Mouse (Mus musculus) cortical plate, adult 2 months (tissue): ENCODE data around the gene Olfr1204. TPM values are rescaled to one million over a fixed set of nuclear protein-coding genes. Genes with fewer than 3 reads are reported as not detected.

Source experiments
- H3K27ac ChIP-seq: fragments of 200-500 bp; 2 replicates; pipeline ENCODE4 v1.5.1; 2012; ENCODE audit warnings: low read length, control low read depth, inconsistent platforms; ENCODE audit not compliant: insufficient read depth
- H3K4me1 ChIP-seq: fragments of 200-500 bp; 2 replicates; pipeline ENCODE4 v1.6.1; 2011; ENCODE audit warnings: low read length; ENCODE audit not compliant: control insufficient read depth, insufficient read depth
- H3K4me3 ChIP-seq: fragments of 200-500 bp; 2 replicates; pipeline ENCODE4 v1.5.1; 2011; ENCODE audit warnings: mild to moderate bottlenecking, low read length, control low read depth; ENCODE audit not compliant: insufficient read depth
- CTCF ChIP-seq: fragments of 200-500 bp; IDR thresholded peaks from 2 replicates; pipeline ENCODE4 v1.5.1; 2011; ENCODE audit warnings: mild to moderate bottlenecking, control low read depth, low read length; ENCODE audit not compliant: insufficient read depth; ENCODE audit errors: extremely low read depth
- POLR2A ChIP-seq: fragments of 200-500 bp; IDR thresholded peaks from 2 replicates; pipeline ENCODE4 v1.6.1; 2011; ENCODE audit warnings: mild to moderate bottlenecking, low read length, control low read depth; ENCODE audit not compliant: insufficient read depth; ENCODE audit errors: extremely low read depth
- polyA plus RNA-seq: library from polyadenylated mRNA; depleted of rRNA; stranded (reverse); fragments of >200 nt; gene quantifications from 2 replicates; pipeline ENCODE4 v1.2.3, GENCODE M21; 2012; rRNA removed

The Olfr1204 gene
- polyA plus RNA-seq = not detected in 2 replicates

DNA sequence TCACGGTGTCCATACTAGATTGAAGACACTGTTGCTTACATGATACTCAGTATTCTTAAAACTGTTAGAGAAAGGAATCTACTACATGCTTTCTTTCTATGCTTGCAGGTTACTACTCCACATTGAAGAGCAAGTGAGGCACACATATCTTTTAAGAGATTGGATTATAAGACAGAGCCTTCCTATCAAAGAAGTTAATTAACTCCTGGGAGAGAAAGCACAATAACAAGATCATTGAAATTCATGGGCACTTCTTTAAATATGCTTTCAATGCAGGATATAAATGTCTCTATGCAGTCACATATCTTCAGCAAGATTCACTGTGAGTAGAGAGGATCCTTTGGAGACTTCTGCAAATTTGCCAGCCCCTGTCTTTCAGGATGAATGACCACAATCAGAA, at the start of gene Olfr1204:
Gene Olfr1204 (plus strand): TSS at position 301 of the 400 bp plus-strand sequence.
- Histone ChIP-seq H3K4me1 (no peaks in the 10 kb centered on the region), H3K27ac (no peak within 1 kb of the TSS), H3K4me3 (no peak within 1 kb of the TSS)
- no peak for TF ChIP-seq CTCF
- no peak for TF ChIP-seq POLR2A

DNA sequence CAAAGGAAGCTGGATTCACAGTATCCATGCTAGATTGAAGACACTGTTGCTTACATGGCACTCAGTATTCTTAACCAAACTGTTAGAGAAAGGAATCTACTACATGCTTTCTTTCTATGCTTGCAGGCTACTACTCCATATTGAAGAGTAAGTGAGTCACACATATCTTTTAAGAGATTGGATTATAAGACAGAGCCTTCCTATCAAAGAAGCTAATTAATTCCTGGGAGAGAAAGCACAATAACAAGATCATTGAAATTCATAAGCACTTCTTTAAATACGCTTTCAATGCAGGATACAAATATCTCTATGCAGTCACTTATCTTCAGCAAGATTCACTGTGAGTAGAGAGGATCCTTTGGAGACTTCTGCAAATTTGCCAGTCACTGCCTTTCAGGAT, 34.9 kb upstream of the Olfr1204 start, which contains the start of gene Olfr1202:
Gene Olfr1202 (plus strand): TSS at position 301 of the 400 bp plus-strand sequence.
- no peak within 1 kb of the TSS for H3K4me3 ChIP-seq
- no peak for TF ChIP-seq POLR2A
- TF ChIP-seq CTCF = no peak
- no peak within 1 kb of the TSS for H3K27ac ChIP-seq
- no peaks in the 10 kb centered on the region for H3K4me1 ChIP-seq

DNA sequence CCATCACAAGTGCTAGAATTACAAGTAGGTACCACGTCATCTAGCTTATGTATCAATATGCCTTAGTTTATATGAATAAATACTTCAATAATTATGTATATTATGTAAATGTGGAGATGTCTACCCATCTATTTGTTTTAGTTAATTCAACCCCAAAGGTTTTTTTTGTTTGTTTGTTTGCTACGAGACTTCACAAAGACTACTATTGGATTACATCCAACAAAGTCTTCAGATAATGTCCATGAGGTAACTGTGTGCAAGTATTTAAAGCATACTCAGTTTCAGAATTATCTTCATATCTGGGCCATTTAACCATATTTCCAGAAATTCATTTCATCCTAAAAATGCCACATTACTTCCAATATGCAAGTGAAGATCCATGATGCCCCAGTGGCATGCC, 19.7 kb upstream of the Olfr1204 start, which contains the start of gene Olfr1205:
Gene Olfr1205 (plus strand): TSS at position 301 of the 400 bp plus-strand sequence.
- Histone ChIP-seq H3K4me1 (no peaks in the 10 kb centered on the region), H3K27ac (no peak within 1 kb of the TSS), H3K4me3 (no peak within 1 kb of the TSS)
- TF ChIP-seq POLR2A (no peak), CTCF (no peak)

DNA sequence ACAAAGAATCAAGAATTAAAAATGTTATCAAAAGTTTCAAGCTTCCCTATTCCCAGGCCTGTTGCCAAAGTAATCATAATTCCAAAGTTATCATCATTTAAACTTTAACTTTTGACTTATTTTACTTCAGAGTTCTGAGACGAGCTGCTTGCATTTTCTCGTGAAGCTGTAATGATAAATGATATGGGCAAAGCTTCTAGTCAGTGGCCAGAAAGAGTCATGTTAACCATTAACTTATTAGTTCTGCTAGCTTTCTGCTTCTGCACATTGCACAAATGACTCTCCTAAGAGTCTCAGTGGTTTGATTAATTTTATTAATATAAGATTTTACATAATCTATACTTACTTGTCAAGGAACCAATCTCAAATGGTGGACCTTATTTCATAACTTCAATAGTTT, 10.6 kb upstream of the Olfr1204 start:
- no peak for TF ChIP-seq POLR2A
- no peak for TF ChIP-seq CTCF
- no peak overlapping the region for H3K4me3 ChIP-seq
- no peak overlapping the region for H3K27ac ChIP-seq
- H3K4me1 ChIP-seq = no peaks in the 10 kb centered on the region

DNA sequence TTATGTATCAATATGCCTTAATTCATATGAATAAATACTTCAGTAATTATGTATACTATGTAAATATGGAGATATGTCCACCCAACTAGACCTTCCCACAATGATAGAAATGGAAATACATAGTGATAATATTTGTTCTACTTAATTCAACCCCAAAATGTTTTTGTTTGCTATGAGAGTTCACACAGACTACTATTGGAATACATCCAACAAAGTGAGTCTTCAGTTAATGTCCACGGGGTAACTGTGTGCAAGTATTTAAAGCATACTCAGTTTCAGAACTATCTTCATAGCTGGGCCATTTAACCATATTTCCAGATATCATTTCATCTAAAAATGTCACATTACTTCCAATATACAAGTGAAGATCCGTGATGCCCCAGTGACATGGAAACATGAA, 13.8 kb downstream of the Olfr1204 start, which contains the start of gene Olfr1206:
Gene Olfr1206 (plus strand): TSS at position 301 of the 400 bp plus-strand sequence.
- no peak for TF ChIP-seq POLR2A
- no peak for TF ChIP-seq CTCF
- Histone ChIP-seq H3K4me1 (no peaks in the 10 kb centered on the region), H3K27ac (no peak within 1 kb of the TSS), H3K4me3 (no peak within 1 kb of the TSS)

DNA sequence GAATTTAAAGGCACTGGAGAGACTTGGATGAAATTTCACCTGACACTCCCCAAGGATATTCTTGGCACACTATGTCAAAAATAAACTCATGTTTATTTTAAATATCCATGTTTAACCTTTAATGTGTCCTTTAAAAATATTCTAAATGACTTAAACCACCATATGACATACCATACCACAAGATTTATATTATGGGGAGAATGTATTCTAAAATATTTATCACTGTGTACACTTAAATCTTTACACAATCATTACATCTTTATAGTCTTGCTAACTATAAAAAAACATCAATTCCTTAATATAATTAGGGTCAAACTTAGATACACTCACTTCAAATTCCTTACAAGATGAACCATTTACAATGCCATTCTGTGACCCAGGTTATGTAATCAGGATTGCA, 53.1 kb downstream of the Olfr1204 start, which contains the start of gene Olfr1208:
Gene Olfr1208 (minus strand): TSS at position 101 of the 400 bp plus-strand sequence.
- TF ChIP-seq POLR2A = no peak
- TF ChIP-seq CTCF = no peak
- H3K4me3 ChIP-seq = no peak within 1 kb of the TSS
- H3K4me1 ChIP-seq = no peaks in the 10 kb centered on the region
- H3K27ac ChIP-seq = no peak within 1 kb of the TSS

Other genes with a start within 250 kb of the Olfr1204 start
- gene Olfr1191-ps1, start 208.8 kb upstream of the Olfr1204 start, polyA plus RNA-seq = not detected in 2 replicates
- gene Olfr1192-ps1, start 200.8 kb upstream of the Olfr1204 start, polyA plus RNA-seq = not detected in 2 replicates
- gene Olfr1193, start 173.7 kb upstream of the Olfr1204 start, polyA plus RNA-seq = not detected in 2 replicates
- not detected in 2 replicates for gene Olfr1195, start 160.1 kb upstream of the Olfr1204 start, polyA plus RNA-seq
- not detected in 2 replicates for gene Olfr1196, start 144.7 kb upstream of the Olfr1204 start, polyA plus RNA-seq
- not detected in 2 replicates for gene Olfr1197, start 116.9 kb upstream of the Olfr1204 start, polyA plus RNA-seq
- not detected in 2 replicates for gene Olfr1198, start 97.9 kb upstream of the Olfr1204 start, polyA plus RNA-seq
- gene Olfr1199, start 88.8 kb upstream of the Olfr1204 start, polyA plus RNA-seq = not detected in 2 replicates
- gene Olfr1200, start 78.8 kb upstream of the Olfr1204 start, polyA plus RNA-seq = not detected in 2 replicates
- not detected in 2 replicates for gene Olfr1201, start 56.3 kb upstream of the Olfr1204 start, polyA plus RNA-seq
- gene Olfr1202, start 34.8 kb upstream of the Olfr1204 start, polyA plus RNA-seq = not detected in 2 replicates
- not detected in 2 replicates for gene Olfr1205, start 19.6 kb upstream of the Olfr1204 start, polyA plus RNA-seq
- gene Olfr1206, start 13.9 kb downstream of the Olfr1204 start, polyA plus RNA-seq = not detected in 2 replicates
- gene Olfr1208, start 53.0 kb downstream of the Olfr1204 start, polyA plus RNA-seq = not detected in 2 replicates
- not detected in 2 replicates for gene Olfr1209, start 65.9 kb downstream of the Olfr1204 start, polyA plus RNA-seq
- gene Olfr1211, start 88.8 kb downstream of the Olfr1204 start, polyA plus RNA-seq = not detected in 2 replicates
- gene Olfr1212, start 104.7 kb downstream of the Olfr1204 start, polyA plus RNA-seq = not detected in 2 replicates
- 0.04 TPM in 1 of 2 replicates, not detected in the other for gene Gm13762, start 131.0 kb downstream of the Olfr1204 start, polyA plus RNA-seq
- gene Olfr1214, start 143.4 kb downstream of the Olfr1204 start, polyA plus RNA-seq = not detected in 2 replicates
- gene Olfr1215, start 157.7 kb downstream of the Olfr1204 start, polyA plus RNA-seq = not detected in 2 replicates
- gene Olfr1216, start 169.0 kb downstream of the Olfr1204 start, polyA plus RNA-seq = not detected in 2 replicates
- not detected in 2 replicates for gene Olfr1217, start 182.8 kb downstream of the Olfr1204 start, polyA plus RNA-seq
- not detected in 2 replicates for gene Olfr1218, start 211.9 kb downstream of the Olfr1204 start, polyA plus RNA-seq
- not detected in 2 replicates for gene Olfr1219, start 234.2 kb downstream of the Olfr1204 start, polyA plus RNA-seq